Mouse (Mus musculus) heart, adult 2 months (tissue): ENCODE results near the gene Hpse2.

Source experiments
- CTCF ChIP-seq: fragments of 200-600 bp; IDR thresholded peaks from 2 replicates; pipeline ENCODE4 v1.8.1; 2022; ENCODE audit warnings: antibody characterized with exemption, mild to moderate bottlenecking, moderate library complexity
- POLR2A ChIP-seq: fragments of 200-500 bp; IDR thresholded peaks from 2 replicates; pipeline ENCODE4 v1.6.1; 2011; ENCODE audit warnings: mild to moderate bottlenecking, low read depth, low read length, control low read depth; ENCODE audit not compliant: insufficient read depth

GRCm38 (mm10) chr19:42980537-42980936 lies 407.6 kb downstream of the Hpse2 start:
- TF ChIP-seq POLR2A: no peak
- no peak for TF ChIP-seq CTCF
